Mouse (Mus musculus) brain, embryonic 14.5 days (tissue): ENCODE data around the gene Olfr571.

ENCODE experiments used
- CTCF ChIP-seq: fragments of 200-500 bp; IDR thresholded peaks from 2 replicates; pipeline ENCODE4 v1.5.1; 2012; ENCODE audit warnings: inconsistent platforms, mild to moderate bottlenecking, moderate library complexity, borderline replicate concordance; ENCODE audit not compliant: insufficient read depth, insufficient read length; ENCODE audit errors: extremely low read depth
- POLR2A ChIP-seq: fragments of 200-500 bp; IDR thresholded peaks from 2 replicates; pipeline ENCODE4 v1.6.1; 2012; ENCODE audit warnings: mild to moderate bottlenecking, inconsistent platforms, borderline replicate concordance; ENCODE audit not compliant: poor library complexity, insufficient read depth, insufficient read length, severe bottlenecking; ENCODE audit errors: extremely low read depth

- no peak for TF ChIP-seq POLR2A
- TF ChIP-seq CTCF = no peak
Measured at GRCm38 (mm10) chr7:102915261-102915660, 2.1 kb downstream of the Olfr571 start.
